Mouse (Mus musculus): ENCODE results near the gene Gm45717. TPM values are rescaled to one million over a fixed set of nuclear protein-coding genes. Genes with fewer than 3 reads are reported as not detected.
A peak's percentile ranks its signal among the peaks of the same experiment; 100 is the strongest.

The Gm45717 gene
- polyA plus RNA-seq, 1 experiment from 2014 or later, result not detected

DNA sequence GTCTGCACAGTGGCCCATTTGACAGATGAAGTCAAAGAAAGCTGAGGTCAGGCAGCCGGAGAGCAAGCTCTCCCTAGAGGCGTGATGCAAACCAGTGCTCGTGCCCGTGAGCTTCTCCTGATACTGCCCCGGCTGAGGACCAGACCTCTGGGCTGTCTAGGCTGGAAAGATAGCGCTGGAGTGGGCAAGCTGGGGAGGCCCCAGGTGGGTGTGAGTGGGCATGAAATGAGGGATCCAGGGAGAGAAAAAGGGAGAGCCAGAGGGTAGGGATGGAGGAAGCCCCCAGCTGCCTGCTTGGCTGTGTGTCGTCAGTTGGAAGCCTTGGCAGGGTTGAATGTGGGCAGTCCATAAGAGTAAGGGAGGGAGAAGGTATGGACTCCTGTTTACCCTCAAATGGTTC, 11.5 kb downstream of the Gm45717 start:
- Histone ChIP-seq H3K27me3 (replicated peaks; ENCODE audit: control insufficient read depth, insufficient read depth, low read length) (no peaks in the 10 kb centered on the region), H3K9me3 (ENCODE audit: control insufficient read depth, low read length) (no peaks in the 10 kb centered on the region), H3K4me2 (no peak overlapping the region), H3K9ac (ENCODE audit: low read depth, low read length) (no peak overlapping the region), H3K27ac (ENCODE audit: low read depth, low read length) (no peak overlapping the region), H3K4me3 (ENCODE audit: low read depth, low read length) (no peak overlapping the region), H3K36me3 (ENCODE audit: control insufficient read depth, insufficient read depth, low read length) (peaks cover 3% of the 10 kb centered on the region; the same call in 1 of the 2 replicates), H3K4me1 (replicated peaks; ENCODE audit: control insufficient read depth, insufficient read depth, low read length) (peaks cover 34% of the 10 kb centered on the region)
- ATAC-seq (replicated peaks; ENCODE audit: low FRiP score) (no peak), DNase-seq (ENCODE audit: low spot score) (no peak)
- WGBS, result 86% methylated on average over 7 of the region's 7 CpGs

DNA sequence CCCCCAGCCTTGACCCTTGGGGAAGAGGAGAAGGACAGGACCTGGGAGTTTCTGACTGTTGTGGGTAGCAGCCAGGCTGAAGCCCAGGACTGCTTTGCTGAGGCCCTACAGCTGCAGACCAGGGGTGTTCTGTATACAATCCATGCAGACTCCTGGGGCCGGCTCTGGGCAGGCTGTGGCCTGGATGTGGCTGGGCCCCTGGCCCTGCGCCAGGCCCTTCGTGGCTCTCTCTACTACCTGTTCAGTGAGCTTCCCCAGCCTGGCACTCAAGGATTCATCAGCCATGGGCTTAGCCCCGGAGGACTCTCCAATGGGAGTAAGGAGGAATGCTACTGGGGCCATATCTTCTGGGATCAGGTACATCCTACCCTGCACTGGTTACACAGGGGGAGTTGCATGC, 12.4 kb downstream of the Gm45717 start:
- WGBS, result 79% methylated on average over 4 of the region's 4 CpGs
- ATAC-seq (replicated peaks; ENCODE audit: low FRiP score), result no peak
- peaks cover 3% of the 10 kb centered on the region; the same call in 1 of the 2 replicates for H3K36me3 ChIP-seq (ENCODE audit: control insufficient read depth, insufficient read depth, low read length)
- no peak overlapping the region for H3K4me3 ChIP-seq (ENCODE audit: low read depth, low read length)
- DNase-seq (ENCODE audit: low spot score), result no peak
- no peak overlapping the region for H3K27ac ChIP-seq (ENCODE audit: low read depth, low read length)
- no peaks in the 10 kb centered on the region for H3K9me3 ChIP-seq (ENCODE audit: control insufficient read depth, low read length)
- no peak overlapping the region for H3K4me2 ChIP-seq
- no peaks in the 10 kb centered on the region for H3K27me3 ChIP-seq (replicated peaks; ENCODE audit: control insufficient read depth, insufficient read depth, low read length)
- no peak overlapping the region for H3K9ac ChIP-seq (ENCODE audit: low read depth, low read length)
- H3K4me1 ChIP-seq (replicated peaks; ENCODE audit: control insufficient read depth, insufficient read depth, low read length), result peaks cover 34% of the 10 kb centered on the region

DNA sequence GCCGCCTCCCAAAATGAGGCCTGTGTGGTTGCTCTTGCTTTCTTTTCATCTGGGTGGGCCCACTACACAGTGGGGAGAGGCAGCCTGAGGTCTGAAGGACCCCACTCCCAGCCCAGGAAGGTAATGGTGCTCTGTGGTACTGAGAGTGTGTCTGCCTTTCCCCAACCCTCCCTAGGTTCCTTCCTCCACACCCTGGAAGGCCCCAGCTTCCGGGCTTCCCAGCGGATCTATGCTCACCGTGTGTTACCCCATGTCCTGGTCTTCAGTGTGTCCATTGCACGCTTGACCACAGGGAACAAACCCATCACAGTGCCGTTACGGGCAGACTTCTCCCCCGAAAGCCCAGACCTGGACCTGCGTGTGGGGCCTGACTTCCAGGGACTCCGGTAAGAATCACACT, 12.9 kb downstream of the Gm45717 start:
- Histone ChIP-seq H3K4me1 (replicated peaks; ENCODE audit: control insufficient read depth, insufficient read depth, low read length) (peaks cover 33% of the 10 kb centered on the region), H3K27me3 (replicated peaks; ENCODE audit: control insufficient read depth, insufficient read depth, low read length) (no peaks in the 10 kb centered on the region), H3K9ac (ENCODE audit: low read depth, low read length) (no peak overlapping the region; the same call in 1 of the 2 replicates), H3K4me2 (peak overlapping the region; percentile 79; the same call in 1 of the 2 replicates), H3K36me3 (ENCODE audit: control insufficient read depth, insufficient read depth, low read length) (peaks cover 3% of the 10 kb centered on the region; the same call in 1 of the 2 replicates), H3K9me3 (ENCODE audit: control insufficient read depth, low read length) (no peaks in the 10 kb centered on the region), H3K27ac (ENCODE audit: low read depth, low read length) (no peak overlapping the region), H3K4me3 (ENCODE audit: low read depth, low read length) (no peak overlapping the region)
- 81% methylated on average over 10 of the region's 10 CpGs for WGBS
- ATAC-seq (replicated peaks; ENCODE audit: low FRiP score) (no peak), DNase-seq (ENCODE audit: low spot score) (no peak)

DNA sequence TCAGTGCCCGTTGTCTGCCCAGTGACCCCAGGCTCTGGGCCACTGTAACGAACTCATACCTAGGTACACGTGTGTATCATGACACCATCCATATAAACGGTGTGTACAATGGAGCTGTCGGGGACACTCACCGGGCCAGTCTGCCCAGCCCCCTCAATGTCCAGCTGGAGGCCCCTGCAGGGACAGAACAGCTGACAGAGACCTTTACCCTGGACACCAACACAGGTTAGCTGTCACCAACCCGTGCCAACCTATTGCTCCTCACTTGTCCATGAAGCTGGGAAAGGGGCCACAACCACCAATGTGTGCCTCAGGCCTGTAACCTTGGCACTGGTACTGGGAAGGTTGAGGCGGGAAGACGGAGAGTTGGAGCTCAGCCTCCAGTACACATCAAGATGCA, 13.4 kb downstream of the Gm45717 start:
- H3K9me3 ChIP-seq (ENCODE audit: control insufficient read depth, low read length), result no peaks in the 10 kb centered on the region
- H3K9ac ChIP-seq (ENCODE audit: low read depth, low read length), result peak overlapping the region; percentile 83
- H3K4me3 ChIP-seq (ENCODE audit: low read depth, low read length), result peak overlapping the region; percentile 64
- WGBS, result 60% methylated on average over 9 of the region's 9 CpGs
- H3K36me3 ChIP-seq (ENCODE audit: control insufficient read depth, insufficient read depth, low read length), result peaks cover 3% of the 10 kb centered on the region; the same call in 1 of the 2 replicates
- H3K27me3 ChIP-seq (replicated peaks; ENCODE audit: control insufficient read depth, insufficient read depth, low read length), result no peaks in the 10 kb centered on the region
- H3K4me1 ChIP-seq (replicated peaks; ENCODE audit: control insufficient read depth, insufficient read depth, low read length), result peaks cover 30% of the 10 kb centered on the region
- H3K4me2 ChIP-seq, result peak overlapping the region; percentile 79
- DNase-seq (ENCODE audit: low spot score) (no peak), ATAC-seq (replicated peaks; ENCODE audit: low FRiP score) (no peak)
- peak overlapping the region; percentile 79 for H3K27ac ChIP-seq (ENCODE audit: low read depth, low read length)

DNA sequence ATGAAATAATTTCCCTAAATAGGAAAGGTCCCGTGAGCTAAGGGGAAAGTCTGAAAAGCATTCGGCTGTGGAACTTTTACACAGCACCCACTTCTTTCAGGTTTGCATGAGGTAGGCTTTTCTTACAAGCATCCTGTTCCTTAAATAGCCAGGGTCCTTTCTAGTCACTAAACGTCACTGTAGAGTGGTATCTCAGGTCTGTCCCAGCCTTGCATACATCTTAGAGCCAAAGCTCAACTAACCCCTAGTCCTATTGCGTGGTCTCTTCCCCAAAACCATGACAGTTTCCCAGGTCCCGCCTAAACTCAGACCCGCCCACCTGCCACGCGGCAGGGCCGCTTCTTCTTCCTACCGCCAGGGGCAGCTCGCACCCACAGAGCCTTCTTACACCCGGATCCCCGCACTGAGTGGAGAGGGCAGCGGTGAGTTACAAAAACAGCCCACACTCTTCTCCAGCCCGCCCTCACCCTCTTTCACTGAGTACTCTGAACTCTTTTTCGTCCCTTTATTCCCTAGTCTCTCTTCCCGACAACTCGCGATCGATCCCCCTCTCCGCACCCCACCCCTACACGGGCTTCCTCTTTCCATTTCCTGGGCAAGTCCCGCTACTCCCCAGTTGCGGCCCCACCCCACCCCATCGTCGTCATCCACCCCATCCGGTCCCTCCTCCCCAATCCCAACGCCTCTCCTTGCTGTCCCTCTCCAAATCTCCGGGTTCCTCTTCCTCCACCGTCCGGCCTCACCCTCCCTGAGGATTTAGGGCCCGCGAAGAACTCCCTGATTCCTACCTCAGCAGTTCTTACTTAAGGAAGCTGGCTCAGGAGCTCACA, 14.3 kb downstream of the Gm45717 start, which contains the start of gene Pgghg:
Gene Pgghg (plus strand): TSS at position 170 of the 830 bp plus-strand sequence.
- peaks cover 21% of the 10 kb centered on the region for H3K4me1 ChIP-seq (replicated peaks; ENCODE audit: control insufficient read depth, insufficient read depth, low read length)
- H3K4me3 ChIP-seq (ENCODE audit: low read depth, low read length), result peak within 1 kb of the TSS; percentile 64
- ATAC-seq (replicated peaks; ENCODE audit: low FRiP score) (peak; percentile 85), DNase-seq (ENCODE audit: low spot score) (peak; percentile 90)
- H3K27ac ChIP-seq (ENCODE audit: low read depth, low read length), result peak within 1 kb of the TSS; percentile 79
- 3% methylated on average over 33 of the region's 33 CpGs for WGBS
- H3K9me3 ChIP-seq (ENCODE audit: control insufficient read depth, low read length), result no peaks in the 10 kb centered on the region
- peaks cover 3% of the 10 kb centered on the region; the same call in 1 of the 2 replicates for H3K36me3 ChIP-seq (ENCODE audit: control insufficient read depth, insufficient read depth, low read length)
- H3K27me3 ChIP-seq (replicated peaks; ENCODE audit: control insufficient read depth, insufficient read depth, low read length), result peaks cover 5% of the 10 kb centered on the region; the same call in 1 of the 2 replicates
- H3K4me2 ChIP-seq, result peak within 1 kb of the TSS; percentile 79
- peak within 1 kb of the TSS; percentile 83 for H3K9ac ChIP-seq (ENCODE audit: low read depth, low read length)

DNA sequence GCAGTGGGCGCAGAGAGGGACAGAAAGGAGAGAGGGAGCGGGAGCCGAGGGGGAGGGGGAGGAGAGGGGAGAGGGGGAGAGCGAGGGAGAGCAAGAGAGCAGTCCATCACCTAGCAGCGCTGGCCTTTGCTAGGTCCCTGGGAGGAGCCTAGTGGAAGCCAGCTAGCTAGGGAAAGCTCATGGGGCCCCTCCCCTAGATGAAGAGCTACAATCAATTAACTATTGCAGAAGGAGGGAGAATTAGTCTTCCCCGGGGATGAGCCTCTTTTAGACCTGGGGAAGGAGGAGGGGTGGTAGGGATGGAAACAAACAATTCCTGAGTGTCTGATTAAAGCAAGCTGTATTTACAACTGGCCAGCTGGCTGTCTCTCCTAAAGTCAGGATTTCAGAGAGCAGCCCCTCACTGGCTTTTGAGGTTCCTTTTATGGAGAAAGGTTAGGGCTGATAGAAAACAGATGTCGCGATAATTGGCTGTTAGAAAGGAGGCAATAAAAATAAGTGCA, 16.0 kb downstream of the Gm45717 start:
- ATAC-seq (replicated peaks; ENCODE audit: low FRiP score), result no peak
- no peak overlapping the region for H3K4me2 ChIP-seq

DNA sequence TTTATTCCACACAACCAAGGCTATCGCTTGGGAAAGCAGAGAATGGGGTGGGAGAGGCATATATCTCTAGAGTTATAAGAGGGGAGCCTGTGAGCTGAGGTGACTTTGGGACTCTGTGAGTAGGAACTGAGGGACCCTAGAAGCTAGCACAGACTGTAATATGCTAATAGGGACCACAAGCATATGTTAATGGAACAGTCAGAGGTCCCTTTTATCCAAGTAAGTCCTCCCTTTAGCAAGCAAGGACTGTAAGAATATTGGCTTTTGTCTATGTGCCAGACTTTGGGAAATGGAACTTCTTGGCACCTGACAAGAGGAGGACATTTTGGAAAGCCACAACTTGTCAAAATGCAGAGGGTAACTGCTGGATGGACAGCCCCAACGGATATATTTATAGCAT, 16.8 kb downstream of the Gm45717 start:
- 25% methylated on average over 2 of the region's 2 CpGs for WGBS
- DNase-seq (ENCODE audit: low spot score) (no peak), ATAC-seq (replicated peaks; ENCODE audit: low FRiP score) (no peak)
- no peaks in the 10 kb centered on the region for H3K36me3 ChIP-seq (ENCODE audit: control insufficient read depth, insufficient read depth, low read length)
- no peak overlapping the region; the same call in 1 of the 2 replicates for H3K27ac ChIP-seq (ENCODE audit: low read depth, low read length)
- H3K27me3 ChIP-seq (replicated peaks; ENCODE audit: control insufficient read depth, insufficient read depth, low read length), result peaks cover 5% of the 10 kb centered on the region; the same call in 1 of the 2 replicates
- H3K9me3 ChIP-seq (ENCODE audit: control insufficient read depth, low read length), result no peaks in the 10 kb centered on the region
- no peak overlapping the region for H3K4me2 ChIP-seq
- no peak overlapping the region for H3K9ac ChIP-seq (ENCODE audit: low read depth, low read length)
- H3K4me1 ChIP-seq (replicated peaks; ENCODE audit: control insufficient read depth, insufficient read depth, low read length), result peaks cover 16% of the 10 kb centered on the region
- no peak overlapping the region for H3K4me3 ChIP-seq (ENCODE audit: low read depth, low read length)

More for the DNA sequence above, 16.0 kb downstream of the Gm45717 start:
- Histone ChIP-seq H3K27me3 (replicated peaks; ENCODE audit: control insufficient read depth, insufficient read depth, low read length) (peaks cover 5% of the 10 kb centered on the region; the same call in 1 of the 2 replicates), H3K4me1 (replicated peaks; ENCODE audit: control insufficient read depth, insufficient read depth, low read length) (peaks cover 16% of the 10 kb centered on the region), H3K9me3 (ENCODE audit: control insufficient read depth, low read length) (no peaks in the 10 kb centered on the region), H3K9ac (ENCODE audit: low read depth, low read length) (no peak overlapping the region), H3K27ac (ENCODE audit: low read depth, low read length) (no peak overlapping the region), H3K36me3 (ENCODE audit: control insufficient read depth, insufficient read depth, low read length) (no peaks in the 10 kb centered on the region), H3K4me3 (ENCODE audit: low read depth, low read length) (no peak overlapping the region)
- 39% methylated on average over 8 of the region's 8 CpGs for WGBS
- peak; percentile 32 for DNase-seq (ENCODE audit: low spot score)

DNA sequence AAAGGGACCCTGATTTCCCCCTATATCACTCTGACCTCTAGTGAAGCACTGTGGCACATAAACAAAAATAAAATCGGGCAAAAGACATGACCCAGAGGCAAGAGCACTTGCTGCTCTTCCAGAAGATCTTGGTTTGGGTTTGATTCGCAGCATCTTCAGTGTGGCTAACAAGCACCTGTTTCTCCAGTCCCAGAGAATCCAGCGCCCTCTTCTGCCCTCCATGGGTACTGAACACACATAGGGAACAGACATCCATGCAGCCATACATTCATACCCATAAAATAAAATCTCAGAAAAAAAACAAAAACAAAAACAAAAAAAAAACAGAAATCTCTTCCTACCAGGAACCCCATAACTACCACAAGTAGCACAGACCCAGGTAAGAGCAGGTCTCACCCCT, 17.3 kb downstream of the Gm45717 start:
- 32% methylated on average over 3 of the region's 3 CpGs for WGBS
- Histone ChIP-seq H3K4me1 (replicated peaks; ENCODE audit: control insufficient read depth, insufficient read depth, low read length) (peaks cover 16% of the 10 kb centered on the region), H3K9ac (ENCODE audit: low read depth, low read length) (no peak overlapping the region), H3K27me3 (replicated peaks; ENCODE audit: control insufficient read depth, insufficient read depth, low read length) (peaks cover 5% of the 10 kb centered on the region; the same call in 1 of the 2 replicates), H3K4me2 (no peak overlapping the region), H3K9me3 (ENCODE audit: control insufficient read depth, low read length) (no peaks in the 10 kb centered on the region), H3K27ac (ENCODE audit: low read depth, low read length) (no peak overlapping the region), H3K36me3 (ENCODE audit: control insufficient read depth, insufficient read depth, low read length) (no peaks in the 10 kb centered on the region), H3K4me3 (ENCODE audit: low read depth, low read length) (no peak overlapping the region)
- ATAC-seq (replicated peaks; ENCODE audit: low FRiP score), result no peak
- peak; percentile 34 for DNase-seq (ENCODE audit: low spot score)

All from liver, embryonic 11.5 days (tissue).